In genomic region chr11:31359283-31359902, GRCm38 (mm10) we compare ENCODE assay signal across 12 mouse cellular contexts.
"Had no signal": no experiment of that assay in that cellular context is flagged by ENCODE, and none has a peak within 500 bp of the region (broad histone marks: within the 10 kb centered on the region; RNA-seq: fewer than 3 reads in every experiment).

No protein-coding gene starts in this region.

- H3K9me3 ChIP-seq: liver, embryonic 12.5 days; midbrain, embryonic 10.5 days; neural tube, embryonic 15.5 days had no signal

- H3K36me3 ChIP-seq: liver, embryonic 12.5 days; midbrain, embryonic 10.5 days; neural tube, embryonic 15.5 days had no signal

- H3K27me3 ChIP-seq: liver, embryonic 12.5 days; neural tube, embryonic 15.5 days had no signal

- ATAC-seq: liver, embryonic 12.5 days had no signal

- DNase-seq: kidney, adult 11 months; kidney, postnatal 14 days; lung, embryonic 14.5 days; lung, postnatal 10 days; lung, postnatal 4 days; midbrain, embryonic 14.5 days; right cerebral cortex, adult 18-20 months; right cerebral cortex, postnatal 25 days had no signal

- H3K27ac ChIP-seq: liver, embryonic 12.5 days; midbrain, embryonic 10.5 days; neural tube, embryonic 15.5 days had no signal

- H3K4me2 ChIP-seq: liver, embryonic 12.5 days; lung, embryonic 14.5 days; neural tube, embryonic 15.5 days had no signal

- H3K4me1 ChIP-seq: midbrain, embryonic 10.5 days; neural tube, embryonic 15.5 days had no signal

- H3K9ac ChIP-seq: liver, embryonic 12.5 days; lung, embryonic 14.5 days; neural tube, embryonic 15.5 days had no signal

- H3K4me3 ChIP-seq: liver, embryonic 12.5 days; midbrain, embryonic 10.5 days; myocyte; neural tube, embryonic 15.5 days had no signal
